Mouse (Mus musculus) cerebellum, adult 2 months (tissue): ENCODE measurements around the gene Dbt. TPM values are rescaled to one million over a fixed set of nuclear protein-coding genes. Genes with fewer than 3 reads are reported as not detected.

Experiments
- DNase-seq, 2 experiments: peaks; one replicate each; pipeline ENCODE4 v3.0.0; 2021
- H3K27ac ChIP-seq: fragments of 200-500 bp; 2 replicates; pipeline ENCODE4 v1.5.1; 2012; ENCODE audit warnings: low read length, control low read depth, inconsistent platforms; ENCODE audit not compliant: insufficient read depth
- H3K27me3 ChIP-seq: fragments of 200-500 bp; 2 replicates; pipeline ENCODE4 v1.6.1; 2012; ENCODE audit warnings: inconsistent platforms, mild to moderate bottlenecking, low read length, moderate library complexity; ENCODE audit not compliant: control insufficient read depth, insufficient read depth
- H3K4me1 ChIP-seq: fragments of 200-500 bp; 2 replicates; pipeline ENCODE4 v1.6.1; 2011; ENCODE audit warnings: low read length; ENCODE audit not compliant: control insufficient read depth, insufficient read depth
- H3K4me3 ChIP-seq: fragments of 200-500 bp; replicated peaks from 2 replicates; pipeline ENCODE3; 2011; ENCODE audit warnings: mild to moderate bottlenecking, low read depth, low read length, control low read depth; ENCODE audit not compliant: insufficient read depth
- CTCF ChIP-seq: fragments of 200-500 bp; IDR thresholded peaks from 2 replicates; pipeline ENCODE4 v1.5.1; 2011; ENCODE audit warnings: low read depth, mild to moderate bottlenecking, control low read depth, low read length, moderate library complexity, borderline replicate concordance; ENCODE audit not compliant: insufficient read depth
- POLR2A ChIP-seq: fragments of 200-500 bp; IDR thresholded peaks from 2 replicates; pipeline ENCODE4 v1.6.1; 2011; ENCODE audit warnings: low read length, control low read depth, borderline replicate concordance; ENCODE audit not compliant: insufficient read depth
- WGBS: fragments of 180-500 bp; shearing (Covaris S2); methylation state at CpG from one replicate; pipeline ENCODE4 v1.1.7; 2018; 5-methylcytosine and 5-hydroxymethylcytosine counted together
- polyA plus RNA-seq: library from polyadenylated mRNA; depleted of rRNA; stranded (reverse); fragments of >200 nt; gene quantifications from 2 replicates; pipeline ENCODE4 v1.2.3, GENCODE M21; 2012

Dbt gene
- polyA plus RNA-seq, 1 experiment: 15.5 TPM

DNA sequence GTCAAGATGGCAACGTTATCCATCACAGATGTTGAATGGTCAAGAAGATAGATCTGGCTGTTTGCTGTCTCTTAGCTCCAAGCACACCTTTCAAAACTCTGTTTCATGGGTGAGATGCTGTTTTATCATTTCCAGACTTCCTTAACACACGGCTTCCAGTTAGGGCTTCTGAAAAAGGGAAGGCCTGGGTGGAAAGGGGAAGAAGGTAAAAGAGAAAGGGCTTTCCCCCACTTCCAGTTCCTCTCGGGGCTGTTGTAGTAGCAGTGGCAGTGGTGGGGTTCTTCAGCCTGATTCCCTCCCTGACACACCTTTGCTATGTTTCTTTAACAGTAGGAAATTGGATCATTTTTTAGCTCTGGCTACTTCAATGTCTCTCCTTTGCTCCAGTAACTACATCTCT is 30.1 kb upstream of the Dbt start:
- no peak for DNase-seq
- TF ChIP-seq CTCF: no peak
- no peak for TF ChIP-seq POLR2A
- Histone ChIP-seq H3K27me3 (no peaks in the 10 kb centered on the region), H3K4me3 (no peak overlapping the region), H3K4me1 (no peaks in the 10 kb centered on the region), H3K27ac (no peak overlapping the region)
- WGBS: 78% methylated on average over 3 of the region's 3 CpGs

DNA sequence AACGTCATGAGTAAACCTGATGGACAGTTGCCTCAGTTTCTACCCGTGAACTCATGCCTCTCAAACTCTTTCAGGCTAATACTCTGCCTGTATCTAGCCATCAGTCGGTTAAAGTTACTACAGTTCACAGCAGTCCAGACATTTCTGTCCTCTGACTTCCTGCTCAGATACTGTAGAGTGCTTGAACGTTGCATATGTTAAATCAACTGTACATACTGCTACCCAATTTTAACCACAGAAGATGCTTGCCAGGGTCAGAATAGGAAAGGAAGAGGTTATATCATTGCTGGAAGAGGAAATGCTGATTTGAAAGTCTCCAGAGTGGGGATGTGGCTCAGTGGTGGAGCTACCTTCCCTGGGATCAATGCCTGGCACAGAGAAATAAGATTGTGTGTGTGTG is 29.6 kb upstream of the Dbt start:
- Histone ChIP-seq H3K27me3 (no peaks in the 10 kb centered on the region), H3K27ac (no peak overlapping the region), H3K4me3 (no peak overlapping the region), H3K4me1 (no peaks in the 10 kb centered on the region)
- 90% methylated on average over 4 of the region's 4 CpGs for WGBS
- DNase-seq: no peak
- TF ChIP-seq POLR2A (no peak), CTCF (no peak)

DNA sequence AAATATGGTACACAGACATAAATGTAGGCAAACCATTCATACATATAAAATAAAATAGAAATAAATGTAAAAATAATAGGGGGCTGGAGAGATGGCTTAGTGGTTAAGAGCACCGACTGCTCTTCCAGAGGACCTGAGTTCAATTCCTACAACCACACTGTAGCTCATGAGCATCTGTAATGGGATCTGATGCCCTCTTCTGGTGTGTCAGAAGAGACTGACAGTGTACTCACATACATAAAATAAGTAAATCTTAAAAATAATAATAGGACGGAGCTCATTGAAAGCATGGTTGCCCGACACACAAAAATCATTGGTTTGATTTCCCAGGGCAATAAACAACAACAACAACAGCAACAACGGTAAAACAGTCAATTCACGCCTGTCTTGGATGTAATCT is 21.9 kb upstream of the Dbt start:
- DNase-seq: no peak
- TF ChIP-seq POLR2A: no peak
- TF ChIP-seq CTCF: no peak

DNA sequence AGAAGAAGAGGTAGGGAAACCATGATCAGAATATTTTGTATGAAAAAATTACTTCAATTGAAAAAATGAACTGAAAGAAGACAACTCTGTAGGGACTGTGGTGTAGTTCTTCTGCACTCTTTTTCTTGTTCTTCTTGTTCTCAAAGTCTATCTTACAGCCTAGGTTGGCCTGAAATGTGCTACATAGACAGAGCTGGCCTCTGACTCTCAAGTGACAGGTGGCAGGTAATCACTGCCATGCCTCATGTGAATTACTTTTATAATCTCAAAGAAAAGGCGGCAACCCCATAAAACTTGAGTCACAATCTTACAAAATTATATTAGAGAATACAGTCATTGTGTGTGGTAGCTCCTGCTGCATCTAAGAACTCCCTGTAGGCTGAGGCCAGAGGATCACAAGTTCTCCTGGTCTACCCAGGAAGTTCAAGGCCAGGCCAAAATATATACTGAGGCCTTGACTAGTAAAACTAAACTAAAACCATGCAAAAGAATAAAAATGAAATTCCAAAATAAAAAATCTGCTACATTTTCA is 20.9 kb upstream of the Dbt start:
- H3K4me1 ChIP-seq: no peaks in the 10 kb centered on the region
- no peak for TF ChIP-seq CTCF
- TF ChIP-seq POLR2A: no peak
- H3K27me3 ChIP-seq: no peaks in the 10 kb centered on the region
- no peak overlapping the region for H3K27ac ChIP-seq
- WGBS: 88% methylated on average over 1 of the region's 1 CpGs
- no peak for DNase-seq
- H3K4me3 ChIP-seq: no peak overlapping the region

More for the DNA sequence above, 21.9 kb upstream of the Dbt start:
- Histone ChIP-seq H3K27me3 (no peaks in the 10 kb centered on the region), H3K4me1 (no peaks in the 10 kb centered on the region), H3K4me3 (no peak overlapping the region), H3K27ac (no peak overlapping the region)
- WGBS: 94% methylated on average over 5 of the region's 5 CpGs

DNA sequence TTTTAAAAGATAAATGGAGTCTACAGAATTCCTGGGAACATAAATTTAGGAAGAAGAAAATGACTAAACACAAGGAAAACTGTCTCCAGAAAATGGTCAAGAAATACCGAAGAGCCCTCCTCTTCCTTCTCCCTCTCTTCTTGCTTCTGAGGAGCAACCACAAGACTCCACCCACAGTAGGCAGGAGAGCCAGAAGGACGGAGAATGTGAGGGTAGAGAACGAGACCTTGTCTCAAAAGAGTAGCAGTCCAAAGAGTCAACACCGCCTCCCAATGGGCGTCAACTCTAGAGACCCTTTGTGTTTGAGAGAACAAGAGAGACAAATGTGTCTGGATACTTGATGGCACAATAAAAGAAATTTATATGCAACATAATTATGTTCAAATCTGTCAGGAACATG is 19.2 kb upstream of the Dbt start:
- H3K4me3 ChIP-seq: no peak overlapping the region
- no peak for DNase-seq
- WGBS: 48% methylated on average over 5 of the region's 5 CpGs
- no peaks in the 10 kb centered on the region for H3K4me1 ChIP-seq
- H3K27me3 ChIP-seq: no peaks in the 10 kb centered on the region
- no peak overlapping the region for H3K27ac ChIP-seq
- TF ChIP-seq POLR2A (no peak), CTCF (no peak)

DNA sequence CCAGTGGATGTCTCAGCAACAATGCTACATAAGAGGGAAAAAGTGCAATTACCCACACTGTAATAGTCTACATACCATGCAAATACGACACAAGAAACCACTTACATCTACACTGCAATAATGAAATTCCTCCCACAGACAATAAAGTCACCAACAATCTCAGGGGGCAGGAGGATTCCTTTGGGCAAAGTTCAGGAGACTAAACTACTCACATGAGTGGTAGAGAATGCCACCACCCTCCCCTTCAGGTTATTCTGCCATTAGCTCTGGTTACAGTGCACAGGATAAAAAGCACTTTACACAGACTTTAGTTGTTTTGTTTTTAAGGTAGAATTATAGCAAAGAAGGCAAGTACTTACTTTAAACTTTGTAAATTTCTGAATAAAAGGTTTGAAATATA is 17.2 kb upstream of the Dbt start:
- H3K27ac ChIP-seq: no peak overlapping the region
- 72% methylated on average over 1 of the region's 1 CpGs for WGBS
- H3K4me1 ChIP-seq: no peaks in the 10 kb centered on the region
- DNase-seq: no peak
- no peaks in the 10 kb centered on the region for H3K27me3 ChIP-seq
- TF ChIP-seq POLR2A (no peak), CTCF (no peak)
- no peak overlapping the region for H3K4me3 ChIP-seq

DNA sequence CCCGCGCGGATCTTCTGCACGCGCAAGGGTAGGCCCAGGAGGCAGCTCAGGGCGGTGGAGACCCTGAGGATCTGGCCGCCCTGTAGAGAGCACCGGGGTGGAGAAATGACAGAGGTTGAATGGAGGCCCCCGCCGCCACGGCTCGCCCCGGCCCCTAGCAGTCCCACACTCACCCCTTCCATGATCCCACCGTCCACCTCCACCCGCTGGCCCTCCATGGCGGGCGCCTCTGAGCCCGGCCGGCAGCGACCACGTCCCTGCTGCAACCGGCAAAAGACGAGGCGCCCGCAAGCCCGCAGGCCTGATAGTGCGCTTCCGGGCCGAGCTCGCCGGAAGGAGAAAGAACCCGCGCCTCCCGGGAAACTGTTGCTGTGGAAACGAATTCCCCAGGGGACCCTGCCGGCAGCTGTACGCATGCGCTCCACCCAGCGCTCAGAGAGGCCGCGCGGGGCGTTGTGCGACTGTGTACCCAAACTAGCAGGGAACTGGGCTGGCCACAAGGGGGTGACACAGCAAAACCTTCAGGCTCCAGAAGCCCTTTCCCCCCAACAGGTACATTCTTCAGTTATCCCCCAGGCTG is 5.0 kb upstream of the Dbt start, which contains the start of gene Rtca:
Gene Rtca, minus strand, starts transcription at position 437 of the 580 bp plus-strand sequence.
- under 1% methylated on average over 44 of the region's 44 CpGs for WGBS
- Histone ChIP-seq H3K27ac (no peak within 1 kb of the TSS), H3K4me3 (peak within 1 kb of the TSS; percentile 87), H3K4me1 (peaks cover 3% of the 10 kb centered on the region), H3K27me3 (no peaks in the 10 kb centered on the region)
- peak; percentile 97 to 99 for DNase-seq
- peak; percentile 84 for TF ChIP-seq CTCF
- TF ChIP-seq POLR2A: peak; percentile 36; the same call in 1 of the 2 replicates
